Mouse (Mus musculus): Measurements from ENCODE around the gene Gm10230.
"Not testable (repeated sequence)": the region's sequence is repeated elsewhere in the genome, so short reads cannot be mapped to it uniquely, and the experiment has no call there.

Gm10230 gene

GRCm38 (mm10) chrX:27494782-27495181 lies at the start of gene Gm10230:
TSS of gene Gm10230 (minus strand) at chrX:27494882.
- DNase-seq (ENCODE audit: low read depth, low spot score): not testable (repeated sequence)

Measured in forelimb bud, embryonic 11.5 days (tissue).